In the genomic region with DNA sequence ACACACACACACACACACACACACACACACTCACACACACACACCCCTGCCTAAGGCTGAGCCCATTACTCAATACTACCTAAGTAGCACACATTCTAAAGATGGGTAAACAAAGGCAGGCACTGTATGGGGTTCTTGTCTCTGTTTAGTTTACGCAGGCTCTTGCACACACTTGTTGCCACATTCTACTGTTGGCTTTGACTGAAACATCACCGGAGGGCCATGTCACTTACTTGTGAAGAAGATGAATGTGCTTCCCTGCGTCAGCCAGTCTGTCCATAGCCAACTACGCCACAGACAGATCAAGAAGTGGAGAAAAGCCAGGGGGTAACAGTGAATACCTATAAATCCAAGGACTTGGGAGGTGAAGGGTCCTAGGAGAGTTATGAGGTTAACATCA, we compare ENCODE assay signal across 28 mouse cellular contexts.
"Had no signal": no experiment of that assay in that cellular context is flagged by ENCODE, and none has a peak within 500 bp of the region (broad histone marks: within the 10 kb centered on the region; RNA-seq: fewer than 3 reads in every experiment).

No protein-coding gene starts in this region.

- H3K9me3 ChIP-seq: embryonic facial prominence, embryonic 10.5 days; embryonic facial prominence, embryonic 12.5 days; embryonic facial prominence, embryonic 13.5 days; embryonic facial prominence, embryonic 15.5 days; forebrain, embryonic 10.5 days; forebrain, embryonic 12.5 days; forebrain, embryonic 13.5 days; forebrain, embryonic 15.5 days; heart, embryonic 10.5 days had no signal

- H3K36me3 ChIP-seq: embryonic facial prominence, embryonic 10.5 days; embryonic facial prominence, embryonic 12.5 days; embryonic facial prominence, embryonic 13.5 days; embryonic facial prominence, embryonic 15.5 days; forebrain, embryonic 10.5 days; forebrain, embryonic 12.5 days; forebrain, embryonic 15.5 days; heart, embryonic 10.5 days had no signal

- DNase-seq: cerebellum, adult 2 months; cerebellum, adult 8-10 months; cerebellum, adult 9-10 months; cerebellum, adult 9-11 months; cerebellum, postnatal 10 days; cerebellum, postnatal 14 days; cerebellum, postnatal 25 days; cerebellum, postnatal 36 days; embryo, embryonic 11 days; forebrain, postnatal 0 days; gastrocnemius, adult 2 months; gastrocnemius, postnatal 10 days; gastrocnemius, postnatal 25 days; gastrocnemius, postnatal 36 days; heart, adult 11 months; heart, adult 2 months had no signal

- H3K4me3 ChIP-seq: embryonic facial prominence, embryonic 10.5 days; embryonic facial prominence, embryonic 12.5 days; embryonic facial prominence, embryonic 13.5 days; embryonic facial prominence, embryonic 15.5 days; erythroblast, embryonic 14.5 days; forebrain, embryonic 10.5 days; forebrain, embryonic 12.5 days; forebrain, embryonic 13.5 days; forebrain, embryonic 15.5 days; gastrocnemius, adult 2 months; heart, adult 2 months; heart, embryonic 10.5 days had no signal

- H3K4me1 ChIP-seq: embryonic facial prominence, embryonic 12.5 days; embryonic facial prominence, embryonic 13.5 days; embryonic facial prominence, embryonic 15.5 days; forebrain, embryonic 10.5 days; forebrain, embryonic 13.5 days; forebrain, embryonic 15.5 days; heart, embryonic 10.5 days had no signal

- H3K9ac ChIP-seq: embryonic facial prominence, embryonic 12.5 days; embryonic facial prominence, embryonic 13.5 days; embryonic facial prominence, embryonic 15.5 days; forebrain, embryonic 12.5 days; forebrain, embryonic 13.5 days; forebrain, embryonic 15.5 days; forebrain, postnatal 0 days had no signal

- H3K27me3 ChIP-seq: embryonic facial prominence, embryonic 12.5 days; embryonic facial prominence, embryonic 13.5 days; embryonic facial prominence, embryonic 15.5 days; forebrain, embryonic 12.5 days; forebrain, embryonic 13.5 days; forebrain, embryonic 15.5 days had no signal

- ATAC-seq: forebrain, embryonic 13.5 days; forebrain, embryonic 14.5 days; forebrain, embryonic 15.5 days; forebrain, embryonic 16.5 days; forebrain, postnatal 0 days had no signal

- H3K4me2 ChIP-seq: embryonic facial prominence, embryonic 12.5 days; embryonic facial prominence, embryonic 13.5 days; embryonic facial prominence, embryonic 15.5 days; forebrain, embryonic 12.5 days; forebrain, embryonic 13.5 days; forebrain, embryonic 15.5 days had no signal

- H3K27ac ChIP-seq: embryonic facial prominence, embryonic 10.5 days; embryonic facial prominence, embryonic 12.5 days; embryonic facial prominence, embryonic 13.5 days; embryonic facial prominence, embryonic 15.5 days; forebrain, embryonic 10.5 days; forebrain, embryonic 12.5 days; forebrain, embryonic 13.5 days; forebrain, embryonic 15.5 days; gastrocnemius, adult 2 months; heart, adult 2 months; heart, embryonic 10.5 days had no signal
